Mouse (Mus musculus) hematopoietic multipotent progenitor cell, adult 10-12 weeks (in vitro differentiated cells): Measurements from ENCODE around the gene Hmg20a. TPM values are rescaled to one million over a fixed set of nuclear protein-coding genes. Genes with fewer than 3 reads are reported as not detected.

Experiments used
- polyA plus RNA-seq: library from polyadenylated mRNA; stranded (reverse); fragments of >175 nt; gene quantifications from 2 replicates; pipeline ENCODE4 v1.2.3, GENCODE M21; 2012; ENCODE audit warnings: low replicate concordance

Hmg20a gene
- 3.3 and 13.2 TPM in 2 replicates for polyA plus RNA-seq

GRCm38 (mm10) chr9:56417948-56418737 is at the start of gene Hmg20a, which contains the start of gene Peak1:
Gene Hmg20a, plus strand, starts transcription at chr9:56418609.
Gene Peak1, minus strand, starts transcription at chr9:56418067.

Other genes with a start within 250 kb of the Hmg20a start
- gene Peak1, start 542 bp upstream of the Hmg20a start, polyA plus RNA-seq, result 2.5 and 7.1 TPM in 2 replicates